Mouse (Mus musculus): ENCODE results near the gene Lama2.
A peak's percentile ranks its signal among the peaks of the same experiment; 100 is the strongest.

The Lama2 gene

GRCm38 (mm10) chr10:27382887-27383609 lies 236.5 kb downstream of the Lama2 start:
- no peak for DNase-seq

- DNase-seq, result no peak
These were observed 241.3 kb downstream of the Lama2 start for GRCm38 (mm10) chr10:27378286-27378685.

- DNase-seq, result no peak
These were observed 275.3 kb downstream of the Lama2 start for GRCm38 (mm10) chr10:27344278-27344677.

GRCm38 (mm10) chr10:27322410-27322990 lies 297.1 kb downstream of the Lama2 start:
- no peak for DNase-seq

- DNase-seq, result no peak
These were observed 312.1 kb downstream of the Lama2 start for GRCm38 (mm10) chr10:27307444-27307843.

GRCm38 (mm10) chr10:27305301-27305700 lies 314.3 kb downstream of the Lama2 start:
- no peak for DNase-seq

- DNase-seq, result no peak
These were observed 334.3 kb downstream of the Lama2 start for GRCm38 (mm10) chr10:27285098-27285860.

- DNase-seq, result no peak
These were observed 352.1 kb downstream of the Lama2 start for GRCm38 (mm10) chr10:27267432-27267831.

GRCm38 (mm10) chr10:27265812-27266211 lies 353.7 kb downstream of the Lama2 start:
- no peak for DNase-seq

GRCm38 (mm10) chr10:27264713-27265112 lies 354.8 kb downstream of the Lama2 start:
- peak; percentile 36 for DNase-seq

GRCm38 (mm10) chr10:27249741-27250140 lies 369.8 kb downstream of the Lama2 start:
- DNase-seq, result no peak

- no peak for DNase-seq
These were observed 384.8 kb downstream of the Lama2 start for GRCm38 (mm10) chr10:27234755-27235154.

- no peak for DNase-seq
These were observed 386.0 kb downstream of the Lama2 start for GRCm38 (mm10) chr10:27233577-27233976.

- DNase-seq, result no peak
These were observed 395.7 kb downstream of the Lama2 start for GRCm38 (mm10) chr10:27223815-27224375.

GRCm38 (mm10) chr10:27222639-27223315 lies 396.8 kb downstream of the Lama2 start:
- peak; percentile 7 for DNase-seq

GRCm38 (mm10) chr10:27219698-27220097 lies 399.9 kb downstream of the Lama2 start:
- DNase-seq, result no peak

- DNase-seq, result no peak
These were observed 412.2 kb downstream of the Lama2 start for GRCm38 (mm10) chr10:27207320-27207719.

- no peak for DNase-seq
These were observed 421.1 kb downstream of the Lama2 start for GRCm38 (mm10) chr10:27198443-27198842.

GRCm38 (mm10) chr10:27193986-27194908 lies 425.3 kb downstream of the Lama2 start:
- no peak for DNase-seq

- DNase-seq, result no peak
These were observed 430.8 kb downstream of the Lama2 start for GRCm38 (mm10) chr10:27188630-27189365.

- no peak for DNase-seq
These were observed 435.4 kb downstream of the Lama2 start for GRCm38 (mm10) chr10:27184185-27184584.
